7 mouse cellular contexts compared by ENCODE assay signal in the genomic region with DNA sequence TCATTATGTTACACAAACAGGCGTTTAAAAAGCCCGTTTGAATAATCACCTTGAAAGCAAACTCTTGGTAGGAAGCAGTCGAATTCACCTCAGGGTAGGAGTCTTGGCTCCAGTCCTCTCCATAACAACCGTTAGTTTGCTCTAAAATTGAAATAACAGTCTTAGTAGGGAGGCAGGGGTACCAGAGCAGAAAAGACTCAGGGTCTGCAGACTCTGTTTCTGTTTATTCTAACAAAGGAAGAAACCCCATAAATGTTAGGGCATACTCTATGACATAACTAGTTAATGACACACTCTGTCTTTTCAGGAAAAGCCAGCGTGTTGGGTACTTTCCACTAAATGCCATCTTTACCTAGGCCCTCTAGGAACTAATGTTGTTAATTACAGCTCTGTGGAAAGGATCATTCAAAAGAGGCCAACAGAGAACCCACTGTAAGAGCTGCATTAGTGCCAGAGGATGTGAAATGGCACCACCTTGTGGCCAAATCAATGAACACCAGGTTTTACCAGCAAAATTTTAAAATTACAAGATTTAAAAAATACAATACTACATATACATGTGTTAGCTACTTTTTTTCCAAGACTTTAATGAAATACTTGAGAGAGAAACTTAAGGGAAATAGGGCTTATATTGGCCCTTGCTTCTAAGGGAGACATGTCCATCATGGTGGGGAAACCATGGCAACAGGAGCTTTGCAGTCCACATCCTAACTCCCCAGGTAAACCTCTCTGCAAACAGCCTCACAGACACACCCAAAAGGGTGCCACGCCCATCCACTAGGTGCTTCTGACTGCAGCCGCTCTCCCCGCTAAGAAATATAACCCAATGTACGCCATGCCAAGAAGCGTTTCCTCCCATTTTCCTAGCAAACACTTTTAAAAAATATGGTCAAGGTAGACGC. TPM values are rescaled to one million over a fixed set of nuclear protein-coding genes. Genes with fewer than 3 reads are reported as not detected.
DNase-seq lines count a peak whose midpoint lies in the region; ATAC-seq and TF ChIP-seq lines count a peak whose summit lies in the region.

No protein-coding gene starts in this region.

- DNase-seq in ZHBTc4 (ENCODE audit: low read depth, low spot score) = peak; percentile 54
- no peak for DNase-seq in heart, embryonic 10.5 days (ENCODE audit: low spot score)
- DNase-seq in kidney, postnatal 14 days = peak; percentile 60
- peak; percentile 82 for DNase-seq in lung, postnatal 0 days (ENCODE audit: low spot score)
- DNase-seq in retina, adult 2 months (ENCODE audit: low read depth, low spot score) = peak; percentile 18

- H3K4me1 ChIP-seq in E14TG2a.4 (replicated peaks; ENCODE audit: low read depth, low read length) = peaks cover 26% of the 10 kb centered on the region
- H3K4me1 ChIP-seq in heart, embryonic 10.5 days = peaks cover 18% of the 10 kb centered on the region
- H3K4me1 ChIP-seq in lung, postnatal 0 days (ENCODE audit: insufficient read depth, low read depth, low read length) = peaks cover 5% of the 10 kb centered on the region; the same call in 1 of the 2 replicates

- peak; percentile 66 for TF ChIP-seq CTCF in E14TG2a.4 (conservative IDR thresholded peaks at IDR 0.05; ENCODE audit: low read length)
- peak; percentile 86 for TF ChIP-seq CTCF in lung, postnatal 0 days (IDR thresholded peaks at IDR 0.05)

- peaks cover 13% of the 10 kb centered on the region for H3K27me3 ChIP-seq in E14TG2a.4 (ENCODE audit: insufficient read depth, low read length)
- H3K27me3 ChIP-seq in heart, embryonic 10.5 days (ENCODE audit: insufficient read depth, poor library complexity, severe bottlenecking) = no peaks in the 10 kb centered on the region
- no peaks in the 10 kb centered on the region for H3K27me3 ChIP-seq in lung, postnatal 0 days (replicated peaks; ENCODE audit: insufficient read depth, low read length)

- ATAC-seq in common myeloid progenitor, adult 5-6 weeks (replicated peaks; ENCODE audit: low read depth, poor library complexity, severe bottlenecking) = peak; percentile 92
- 0 out of 2 replicates have a peak, but pooled peaks have one; percentile 36 for ATAC-seq in lung, postnatal 0 days

- no peak overlapping the region for H3K9ac ChIP-seq in lung, postnatal 0 days (replicated peaks; ENCODE audit: low read depth)

- H3K27ac ChIP-seq in heart, embryonic 10.5 days = 0 out of 2 replicates have a peak overlapping the region, but pooled peaks have one; percentile 23
- H3K27ac ChIP-seq in lung, postnatal 0 days (ENCODE audit: low read length) = no peak overlapping the region

- H3K9me3 ChIP-seq in E14TG2a.4 (ENCODE audit: low read length) = no peaks in the 10 kb centered on the region
- no peaks in the 10 kb centered on the region for H3K9me3 ChIP-seq in heart, embryonic 10.5 days
- H3K9me3 ChIP-seq in lung, postnatal 0 days (ENCODE audit: low read length) = no peaks in the 10 kb centered on the region

- H3K4me3 ChIP-seq in E14TG2a.4 (replicated peaks; ENCODE audit: low read length) = no peak overlapping the region
- H3K4me3 ChIP-seq in heart, embryonic 10.5 days = no peak overlapping the region
- no peak overlapping the region for H3K4me3 ChIP-seq in lung, postnatal 0 days (ENCODE audit: low read depth, low read length)

- 55% methylated on average over 11 of the region's 11 CpGs for WGBS in heart, embryonic 10.5 days
- WGBS in lung, postnatal 0 days = 51% methylated on average over 11 of the region's 11 CpGs

- no peak; the same call in 1 of the 2 replicates for TF ChIP-seq EP300 in lung, postnatal 0 days (IDR thresholded peaks at IDR 0.05)

- no peak overlapping the region for H3K4me2 ChIP-seq in lung, postnatal 0 days (replicated peaks; ENCODE audit: low read depth, low read length)

- no peaks in the 10 kb centered on the region for H3K36me3 ChIP-seq in E14TG2a.4 (ENCODE audit: insufficient read depth, low read length)
- no peaks in the 10 kb centered on the region for H3K36me3 ChIP-seq in heart, embryonic 10.5 days
- no peaks in the 10 kb centered on the region for H3K36me3 ChIP-seq in lung, postnatal 0 days (ENCODE audit: insufficient read depth, low read length)

RNA-seq across cellular contexts. Expression of gene Cc2d2b, which starts 26.2 kb away (rescaled TPM):
- 1.5 and 8.6 TPM in 2 replicates for total RNA-seq in common myeloid progenitor, adult 5-6 weeks (2017)
- 0.17 and 0.79 TPM in 2 replicates for polyA plus RNA-seq in heart, embryonic 10.5 days (2016; fragmentation: Nextera tagmentation; extraction: Ambion mirVana)
- 0.21 and 0.33 TPM in 2 replicates for polyA plus RNA-seq in lung, postnatal 0 days (2015; fragmentation: Nextera tagmentation; extraction: Ambion mirVana)
